Mouse (Mus musculus): ENCODE results near the gene Gm37240.
"Not testable (repeated sequence)": the region's sequence is repeated elsewhere in the genome, so short reads cannot be mapped to it uniquely, and the experiment has no call there.

Gene Gm37240

DNA sequence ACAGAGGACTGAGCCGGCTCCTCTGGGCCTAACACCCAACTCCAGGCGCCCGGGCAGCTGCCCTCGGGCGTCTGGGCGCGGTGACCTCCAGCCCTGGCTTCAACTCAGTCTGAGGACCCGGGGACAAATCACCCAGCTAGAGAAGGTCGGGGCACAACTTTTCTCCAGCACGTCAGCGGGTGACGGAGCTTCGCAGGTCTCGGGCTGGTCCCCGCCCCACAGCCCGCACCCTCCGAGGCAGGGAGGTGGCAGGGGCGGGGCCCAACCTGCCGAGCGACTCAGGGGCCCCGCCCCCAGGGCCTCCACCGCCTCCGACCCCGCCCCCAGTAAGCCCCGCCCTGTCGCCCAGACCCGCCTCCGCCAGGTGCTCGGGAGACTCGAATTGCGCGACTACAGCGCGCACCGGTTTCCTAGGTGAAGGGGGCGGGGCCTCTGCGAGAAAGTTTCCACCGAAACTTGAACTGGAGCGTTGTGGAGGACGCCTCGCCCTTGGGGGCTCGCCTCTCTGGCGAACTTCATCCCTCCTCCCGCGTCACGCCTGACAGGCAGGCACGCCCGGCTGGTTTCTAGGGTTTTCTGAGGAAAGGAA lies at the start of gene Gm37240, which contains the start of gene Glt28d2:
Gm37240 (minus strand) TSS at position 280 of the 589 bp plus-strand sequence.
Glt28d2 (minus strand) TSS at position 278 of the 589 bp plus-strand sequence.
- DNase-seq = peak; percentile 93

DNA sequence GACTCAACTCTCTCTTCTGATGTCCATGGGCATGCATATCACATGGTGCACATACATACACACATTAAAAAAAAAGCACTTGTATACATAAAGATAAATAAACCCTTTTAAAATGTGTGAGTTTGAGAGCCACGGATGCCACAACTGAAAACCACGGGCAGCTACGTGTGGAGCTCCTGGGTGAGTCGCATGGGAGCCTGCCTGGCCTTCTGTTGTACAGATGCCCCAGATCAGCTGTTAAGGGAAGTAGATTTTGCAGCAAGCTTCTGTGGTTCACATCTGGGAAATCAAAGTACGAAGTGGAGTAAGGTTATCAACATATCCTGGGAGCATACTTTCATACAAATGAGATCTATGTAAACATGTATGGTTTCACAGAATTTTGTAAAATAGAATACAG lies 46.3 kb upstream of the Gm37240 start:
- DNase-seq = no peak

DNA sequence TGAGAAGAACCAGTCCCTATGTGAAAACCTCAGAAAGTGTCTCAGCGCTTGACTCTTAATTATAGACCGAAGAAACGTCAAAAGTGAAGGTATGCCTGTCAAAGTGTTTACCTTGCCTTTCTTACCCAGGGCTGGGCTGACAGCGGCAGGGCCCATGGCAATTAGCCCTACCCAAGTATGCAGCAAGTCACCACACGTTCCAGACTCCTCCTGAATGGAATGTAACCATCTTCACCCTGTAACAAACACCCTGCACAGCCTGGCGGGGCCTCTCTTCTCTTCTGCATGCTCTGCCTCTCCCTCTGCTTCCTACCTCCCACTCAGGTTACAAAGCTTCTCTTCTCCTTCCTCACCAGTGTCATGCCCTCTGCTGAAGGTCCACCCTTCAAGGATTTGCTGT lies 44.5 kb upstream of the Gm37240 start:
- DNase-seq = no peak

- DNase-seq = no peak
These were observed 43.4 kb upstream of the Gm37240 start for GRCm38 (mm10) chr3:85930671-85931255.

- DNase-seq = no peak
These were observed 42.4 kb upstream of the Gm37240 start for GRCm38 (mm10) chr3:85929711-85930110.

DNA sequence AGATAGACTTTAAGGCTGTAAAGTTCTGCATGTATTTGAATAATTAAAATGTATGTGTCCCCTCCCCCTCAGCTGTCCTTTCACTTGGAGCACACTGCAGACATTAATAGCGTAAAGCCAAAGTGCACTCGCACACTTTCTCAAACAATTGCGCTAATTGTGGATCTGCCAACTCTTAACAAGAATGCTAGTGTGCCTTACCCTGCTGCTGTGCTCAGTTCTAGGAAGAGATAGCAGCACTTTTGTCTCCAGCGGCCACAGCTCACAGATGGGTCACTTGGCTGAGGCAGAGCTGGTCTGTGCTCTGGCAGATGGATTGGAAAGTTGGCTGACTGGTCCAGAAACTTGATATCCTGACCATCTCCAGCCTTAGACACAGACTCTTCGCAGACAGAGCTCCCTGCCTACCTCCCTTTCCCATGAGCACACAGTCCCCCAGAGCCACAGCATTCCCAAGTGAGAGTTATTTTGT lies 40.9 kb upstream of the Gm37240 start:
- DNase-seq = no peak

DNA sequence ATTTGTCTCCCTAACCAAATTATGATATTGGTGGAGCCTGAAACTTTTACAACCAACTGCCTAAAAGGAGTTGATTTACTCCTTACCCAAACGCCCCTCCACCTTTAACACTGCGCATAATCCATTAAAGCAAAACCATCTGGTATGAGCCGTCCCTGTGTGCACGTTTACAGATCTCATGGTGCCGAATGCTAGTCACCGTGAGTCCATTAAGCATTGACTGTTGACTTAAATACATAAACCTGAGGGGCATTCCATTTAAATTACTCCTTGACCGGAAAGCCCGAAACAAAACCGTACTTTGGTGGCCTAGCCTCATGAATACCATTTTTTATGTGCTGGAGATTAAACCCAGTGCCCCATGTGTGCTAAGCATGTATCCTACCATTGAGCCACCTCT lies 40.0 kb upstream of the Gm37240 start:
- no peak for DNase-seq

DNA sequence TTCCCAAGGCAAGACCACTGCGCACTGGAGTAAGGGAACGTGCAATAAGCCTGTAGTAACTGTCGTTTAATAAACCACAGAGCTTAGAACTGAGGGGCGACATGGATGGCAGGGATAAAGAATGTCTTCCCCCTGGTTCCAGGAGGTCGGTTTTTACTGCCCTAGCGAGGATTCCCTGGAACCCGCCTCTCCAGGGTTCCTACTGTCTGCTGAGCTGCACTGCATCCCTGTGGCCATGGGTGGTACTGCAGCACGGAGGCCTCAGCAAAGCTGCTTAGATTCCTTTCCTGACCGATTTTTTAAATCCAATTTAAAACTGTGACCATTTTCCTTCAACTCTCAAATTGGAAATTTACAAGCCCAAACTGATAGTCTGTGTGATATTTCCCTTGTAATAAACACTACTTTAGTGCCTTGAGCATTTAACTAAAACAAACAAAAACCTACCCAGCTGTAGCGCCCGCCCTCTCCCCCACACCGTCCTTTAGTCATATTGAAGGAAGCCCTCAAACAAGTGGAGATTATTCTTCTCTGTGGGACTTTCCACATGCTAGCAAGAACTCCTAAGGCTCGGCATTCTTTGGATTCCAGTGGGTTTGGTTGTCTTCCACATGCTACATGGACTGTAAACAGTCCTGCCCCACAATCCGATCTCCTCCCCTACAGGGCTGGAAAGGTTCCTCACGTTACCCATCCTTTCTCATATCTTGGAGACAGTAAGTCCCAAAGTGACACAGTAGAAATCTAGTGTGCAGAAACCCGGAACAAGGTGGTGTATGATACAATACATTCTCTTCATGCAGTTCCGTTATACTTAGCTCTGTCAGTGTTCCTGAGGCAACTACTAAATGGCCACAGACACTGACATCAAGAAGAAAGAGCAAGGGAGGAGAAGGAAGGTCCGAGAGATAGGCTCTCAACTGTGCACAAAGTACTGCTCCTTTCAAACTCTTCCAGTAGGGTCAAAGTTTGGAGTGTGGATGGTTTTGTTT lies 36.9 kb upstream of the Gm37240 start:
- peak; percentile 85 for DNase-seq

DNA sequence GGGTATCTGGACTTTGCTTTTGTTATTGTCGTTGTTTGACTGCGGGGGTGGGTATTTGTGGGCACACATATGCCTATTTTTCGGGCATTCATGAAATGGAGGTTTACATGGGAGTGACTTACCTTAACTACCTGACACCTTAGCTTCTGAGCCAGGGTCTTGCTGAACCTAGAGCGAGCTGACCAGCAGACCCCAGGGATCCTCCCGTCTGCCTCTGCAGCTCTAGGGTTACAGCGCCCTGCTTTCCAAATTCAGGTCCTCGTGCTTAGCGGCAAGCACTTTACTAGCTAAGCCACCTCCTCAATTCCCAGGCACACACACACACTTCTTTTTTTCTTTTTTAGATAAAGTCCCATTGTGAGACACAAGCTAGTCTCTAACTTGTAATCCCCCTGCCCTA lies 36.0 kb upstream of the Gm37240 start:
- no peak for DNase-seq

- DNase-seq = peak; percentile 60
These were observed 35.0 kb upstream of the Gm37240 start for GRCm38 (mm10) chr3:85922331-85922730.

DNA sequence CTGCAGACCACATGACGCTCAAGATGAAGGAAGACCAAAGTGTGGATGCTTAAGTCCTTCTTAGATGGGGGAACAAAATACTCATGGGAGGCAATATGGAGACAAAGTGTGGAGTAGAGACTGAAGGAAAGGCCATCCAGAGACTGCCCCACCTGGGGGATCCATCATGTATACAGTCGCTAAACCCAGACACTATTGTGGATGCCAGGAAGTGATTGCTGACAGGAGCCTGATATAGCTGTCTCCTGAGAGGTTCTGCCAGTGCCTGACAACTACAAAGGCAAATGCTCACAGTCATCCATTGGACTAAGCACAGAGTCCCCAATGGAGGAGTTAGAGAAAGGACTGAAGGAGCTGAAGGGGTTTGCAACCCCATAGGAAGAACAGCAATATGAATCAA lies 33.4 kb upstream of the Gm37240 start:
- DNase-seq = not testable (repeated sequence)

DNA sequence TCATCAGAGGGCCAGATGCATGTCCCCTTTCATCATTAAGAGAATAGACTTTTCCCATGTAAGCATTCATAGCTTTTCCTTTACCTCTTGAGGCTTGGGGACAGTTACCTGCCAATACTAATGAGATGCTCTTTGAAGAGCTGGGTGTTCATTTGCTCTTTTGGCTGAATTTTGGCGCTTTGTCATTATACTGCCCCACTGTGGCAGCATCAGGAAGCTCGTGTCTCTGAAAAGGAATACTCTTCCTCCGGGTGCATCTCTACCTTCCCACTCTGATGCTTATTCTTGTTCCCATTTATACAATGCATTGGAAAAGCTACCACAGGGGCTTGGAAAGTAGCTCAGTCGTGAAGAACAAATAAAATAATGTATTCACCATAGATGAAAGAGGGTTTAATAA lies 30.3 kb upstream of the Gm37240 start:
- DNase-seq = peak; percentile 58

DNA sequence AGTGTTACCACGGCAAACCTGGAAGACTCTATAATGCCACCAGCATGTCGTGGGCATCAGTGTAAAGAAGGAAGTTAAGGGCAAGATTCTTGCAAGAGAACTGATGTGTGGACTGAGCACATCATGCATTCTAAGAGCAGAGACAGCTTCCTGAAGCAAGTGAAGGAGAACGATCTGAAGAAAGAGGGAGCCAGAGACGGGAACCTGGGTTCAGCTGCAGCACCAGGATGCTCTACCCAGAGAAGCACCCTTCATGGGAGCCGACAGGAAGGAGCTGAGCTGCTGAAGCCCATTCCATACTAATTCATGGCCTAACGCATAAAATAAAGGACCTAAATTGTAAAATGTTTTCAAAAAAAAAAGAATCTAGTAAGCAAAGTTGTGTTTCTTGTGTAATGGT lies 27.5 kb upstream of the Gm37240 start:
- no peak for DNase-seq

DNA sequence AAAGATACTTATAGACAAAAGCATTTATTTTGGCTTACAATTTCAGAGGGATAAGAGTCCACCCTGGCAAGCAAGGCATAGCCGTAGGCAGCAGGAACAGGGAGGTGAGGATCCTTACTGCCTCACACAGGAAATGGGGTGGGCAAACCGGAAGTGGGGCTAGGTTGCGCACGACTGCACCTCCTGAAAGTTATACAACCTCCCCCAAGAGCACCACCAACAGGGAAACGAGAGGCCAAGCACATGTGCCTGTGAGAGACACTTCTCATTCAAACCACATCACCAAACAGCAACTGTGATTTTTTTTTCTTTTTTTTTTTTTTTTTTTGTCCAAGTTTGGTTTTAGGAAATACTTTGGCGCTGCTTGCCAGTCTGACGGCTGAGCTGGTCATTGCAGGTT lies 19.8 kb upstream of the Gm37240 start:
- DNase-seq = no peak

DNA sequence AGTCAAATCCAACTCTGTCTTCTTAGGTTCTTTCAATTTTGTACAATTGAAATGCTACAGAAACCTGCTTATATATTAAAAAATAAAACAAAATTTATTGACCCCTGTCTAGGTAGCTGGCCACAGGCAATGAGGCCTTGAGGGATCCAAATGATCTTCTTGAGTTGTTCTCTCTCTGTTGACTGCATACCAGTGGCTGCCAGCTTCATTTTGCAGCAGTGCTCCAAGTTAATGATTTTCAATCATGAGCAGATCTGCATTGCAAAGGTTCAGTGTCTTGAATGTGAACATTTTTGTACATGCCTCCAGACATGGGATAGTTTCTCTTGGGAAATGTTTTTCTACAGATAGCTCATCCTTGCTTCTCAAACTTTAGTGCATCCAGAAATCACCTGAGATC lies 17.1 kb upstream of the Gm37240 start:
- DNase-seq = no peak

GRCm38 (mm10) chr3:85895020-85895419 lies 7.7 kb upstream of the Gm37240 start:
- DNase-seq = no peak

DNA sequence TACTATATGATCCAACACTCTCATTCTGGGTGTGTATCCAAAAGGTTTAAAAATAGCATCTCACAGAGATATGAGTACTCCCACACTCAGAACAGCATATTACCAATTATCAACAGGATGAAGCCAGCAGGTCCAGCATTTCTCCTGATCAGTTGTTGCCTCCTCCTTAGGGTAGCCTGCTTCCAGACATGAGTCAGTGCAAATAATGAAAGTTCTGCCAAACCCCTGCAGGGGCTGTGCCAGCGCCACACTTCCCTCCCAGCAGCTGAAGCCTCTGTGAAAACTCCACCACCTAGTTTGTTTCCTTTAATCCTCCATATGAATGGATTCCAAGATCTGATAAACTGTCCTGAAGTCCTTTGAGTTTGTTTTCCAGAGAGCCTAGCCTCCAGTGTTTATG lies 4.3 kb upstream of the Gm37240 start:
- no peak for DNase-seq

DNA sequence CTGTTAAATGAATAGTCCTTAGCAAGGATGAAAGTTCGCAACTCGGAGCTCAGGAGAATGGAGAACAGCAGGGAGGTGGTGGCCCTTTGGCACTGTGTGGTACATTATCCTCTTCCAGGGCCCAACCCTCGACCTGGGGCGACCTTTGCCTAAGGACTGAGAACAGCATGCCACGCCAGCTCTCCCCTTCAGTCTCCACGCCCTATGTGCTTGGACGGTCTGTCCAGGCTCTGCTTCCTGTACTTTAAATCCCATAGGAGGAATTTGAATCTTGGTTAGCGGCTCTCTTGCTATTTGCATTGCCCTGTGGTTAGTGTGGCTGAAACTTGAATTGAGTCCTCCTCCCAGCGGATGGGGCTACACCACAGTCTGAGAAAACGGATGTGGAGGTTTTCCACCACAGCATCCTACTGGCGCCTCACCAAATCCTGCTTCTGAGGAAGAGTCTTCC lies 928 bp upstream of the Gm37240 start:
- DNase-seq = peak; percentile 64

DNA sequence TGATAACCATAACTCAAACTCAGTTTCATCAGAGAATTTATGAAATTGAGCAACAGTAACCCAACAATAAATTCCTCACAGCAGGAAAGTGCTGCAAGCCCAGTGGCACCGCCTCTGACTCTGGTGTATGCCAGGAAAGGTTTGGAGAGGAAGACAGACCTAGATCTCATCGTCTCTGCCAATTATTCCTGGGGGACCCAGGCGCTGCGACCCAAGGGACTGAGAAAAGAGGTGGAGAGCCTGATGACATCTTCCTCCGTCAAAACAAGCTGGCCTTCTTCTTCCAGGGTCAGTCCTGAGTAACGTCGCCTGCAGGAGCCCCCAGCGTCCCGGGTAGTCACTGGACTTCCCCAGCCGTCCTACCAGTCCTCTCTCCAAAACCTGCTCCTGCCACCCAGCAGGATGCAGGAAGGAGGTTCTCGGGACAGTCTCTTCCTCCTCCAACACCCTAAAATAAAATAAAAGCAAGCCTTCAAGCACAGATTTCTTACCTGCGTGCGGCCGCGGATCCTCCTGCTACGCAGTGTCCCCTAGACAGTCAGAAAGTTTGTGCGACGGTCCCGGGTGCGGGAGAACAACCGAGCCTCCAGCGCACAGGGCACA lies 581 bp downstream of the Gm37240 start:
- no peak for DNase-seq

- DNase-seq = no peak
These were observed 1.4 kb downstream of the Gm37240 start for GRCm38 (mm10) chr3:85885906-85886305.

- DNase-seq = no peak
These were observed 6.6 kb downstream of the Gm37240 start for GRCm38 (mm10) chr3:85880687-85881086.

DNA sequence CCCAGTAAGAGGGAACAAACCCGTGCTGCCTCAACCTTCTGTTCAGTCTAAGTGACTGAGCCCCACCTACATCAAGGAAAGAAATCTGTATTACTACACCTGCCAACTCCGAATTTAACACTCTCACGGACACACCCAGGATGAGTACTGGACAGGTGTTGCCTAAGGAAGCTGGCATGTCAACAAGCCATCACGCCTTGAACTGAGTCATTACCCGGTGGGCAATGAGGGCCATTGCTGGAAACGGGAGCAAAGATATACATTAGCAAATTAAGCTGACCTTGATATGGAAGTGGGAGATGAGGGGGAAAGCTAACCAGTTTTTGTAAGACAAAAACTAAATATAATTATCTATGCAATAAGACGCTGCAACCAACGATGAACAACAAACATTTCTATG lies 7.2 kb downstream of the Gm37240 start:
- DNase-seq = no peak

GRCm38 (mm10) chr3:85878911-85879310 lies 8.4 kb downstream of the Gm37240 start:
- no peak for DNase-seq
